Mouse (Mus musculus) gastrocnemius, postnatal 14 days (tissue): Measurements from ENCODE around the gene Unkl. TPM values are rescaled to one million over a fixed set of nuclear protein-coding genes. Genes with fewer than 3 reads are reported as not detected.

Experiments used
- DNase-seq: peaks from one replicate; pipeline ENCODE4 v3.0.0; 2021; ENCODE audit warnings: mixed read lengths
- intact Hi-C: fragments of 180-260 bp; cut with DNase I; formaldehyde crosslinking; loops from one replicate; pipeline ENCODE4 v1.15.1; 2025; ENCODE audit warnings: low total_unique reads
- long read RNA-seq, 2 experiments: library from polyadenylated mRNA; stranded (forward); transcript quantifications; one replicate each; pipeline ENCODE4 v2.0.0; 2021
- total RNA-seq, 2 experiments: library from RNA; stranded (reverse); gene quantifications; 2 replicates each; pipeline ENCODE4 v1.2.3; 2021

Unkl gene
- total RNA-seq, result 1 to 10 TPM; 4.6 to 4.8 TPM
- long read RNA-seq, experiment 1, partial matches to known transcripts, result 1 of 2 reads
- long read RNA-seq, experiment 1, other reads (novel, unspliced or antisense), result 1 of 2 reads
- long read RNA-seq, experiment 2, partial matches to known transcripts, result 0 of 2 reads
- long read RNA-seq, experiment 2, other reads (novel, unspliced or antisense), result 2 of 2 reads

- peak; percentile 80 for DNase-seq
- intact Hi-C loops, result loop anchor here (10.0 kb wide), 1 partner anchor 76 kb away; no protein-coding TSS in a partner anchor
Observed at GRCm38 (mm10) chr17:25188150-25189031, at the start of gene Unkl. Unkl (plus strand) TSS chr17:25188397.

GRCm38 (mm10) chr17:25138803-25139202 is 49.4 kb upstream of the Unkl start:
- DNase-seq, result no peak
- intact Hi-C loops, result loop anchor here (5.0 kb wide), 1 partner anchor 43 kb away; the partner anchor contains the start of gene BC003965

GRCm38 (mm10) chr17:25139960-25140359 is 48.2 kb upstream of the Unkl start:
- intact Hi-C loops, result loop anchor here (5.0 kb wide), 1 partner anchor 42 kb away; the partner anchor contains the start of gene BC003965
- DNase-seq, result no peak

GRCm38 (mm10) chr17:25162161-25162560 is 26.0 kb upstream of the Unkl start, which contains the start of gene Ccdc154:
Ccdc154 (plus strand) TSS chr17:25162461.
- intact Hi-C loops, result no loop called here
- no peak for DNase-seq

- intact Hi-C loops, result no loop called here
- no peak for DNase-seq
Observed at GRCm38 (mm10) chr17:25163387-25163786, 24.8 kb upstream of the Unkl start.

- DNase-seq, result no peak
- intact Hi-C loops, result no loop called here
Observed at GRCm38 (mm10) chr17:25164770-25165169, 23.4 kb upstream of the Unkl start.

GRCm38 (mm10) chr17:25165970-25166671 is 22.1 kb upstream of the Unkl start:
- no peak for DNase-seq
- intact Hi-C loops, result no loop called here

GRCm38 (mm10) chr17:25169706-25170105 is 18.5 kb upstream of the Unkl start:
- DNase-seq, result no peak
- intact Hi-C loops, result no loop called here

- no peak for DNase-seq
- intact Hi-C loops, result no loop called here
Observed at GRCm38 (mm10) chr17:25172558-25172957, 15.6 kb upstream of the Unkl start.

GRCm38 (mm10) chr17:25175411-25175810 is 12.8 kb upstream of the Unkl start, which contains the start of gene Gm38655:
Gm38655 (minus strand) TSS chr17:25175471.
- DNase-seq, result no peak
- intact Hi-C loops, result no loop called here

- intact Hi-C loops, result loop anchor here (5.0 to 10.0 kb wide), 2 partner anchors 46 to 82 kb away; no protein-coding TSS in a partner anchor
- DNase-seq, result no peak
Observed at GRCm38 (mm10) chr17:25183232-25183631, 5.0 kb upstream of the Unkl start.

- DNase-seq, result peak; percentile 95
- intact Hi-C loops, result loop anchor here (5.0 to 10.0 kb wide), 2 partner anchors 47 to 81 kb away; no protein-coding TSS in a partner anchor
Observed at GRCm38 (mm10) chr17:25184129-25184691, 4.0 kb upstream of the Unkl start, which contains the start of gene BC003965. BC003965 (plus strand) TSS chr17:25184554.

- intact Hi-C loops, result loop anchor here (5.0 to 10.0 kb wide), 2 partner anchors 48 to 80 kb away; no protein-coding TSS in a partner anchor
Observed at GRCm38 (mm10) chr17:25184961-25185360, 3.2 kb upstream of the Unkl start.

GRCm38 (mm10) chr17:25187784-25188149 is 430 bp upstream of the Unkl start:
- intact Hi-C loops, result loop anchor here (10.0 kb wide), 1 partner anchor 77 kb away; no protein-coding TSS in a partner anchor
- DNase-seq, result no peak

More at GRCm38 (mm10) chr17:25184961-25185360, 3.2 kb upstream of the Unkl start:
- no peak for DNase-seq

GRCm38 (mm10) chr17:25189091-25189490 is 894 bp downstream of the Unkl start:
- intact Hi-C loops, result loop anchor here (10.0 kb wide), 1 partner anchor 76 kb away; no protein-coding TSS in a partner anchor
- DNase-seq, result no peak

- no peak for DNase-seq
- intact Hi-C loops, result no loop called here
Observed at GRCm38 (mm10) chr17:25202401-25202800, 14.2 kb downstream of the Unkl start.

GRCm38 (mm10) chr17:25210006-25210405 is 21.8 kb downstream of the Unkl start:
- intact Hi-C loops, result no loop called here
- DNase-seq, result no peak

GRCm38 (mm10) chr17:25210680-25211466 is 22.7 kb downstream of the Unkl start:
- DNase-seq, result peak; percentile 37
- intact Hi-C loops, result no loop called here
